Mouse (Mus musculus): ENCODE data around the gene St7.

GRCm38 (mm10) chr6:17666024-17666423 is 26.7 kb upstream of the St7 start:
- no peak for TF ChIP-seq CTCF (IDR thresholded peaks at IDR 0.05)
- TF ChIP-seq EP300 (IDR thresholded peaks at IDR 0.05) = no peak

Measured in lung, postnatal 0 days (tissue).